Mouse (Mus musculus) stomach, embryonic 16.5 days (tissue): ENCODE measurements at regions not wholly inside any gene's neighbourhood (a gene's known extent, or its start where the extent isn't known, plus 50 kb on each side); places are given as distances from the start of the nearest gene placed in this dataset.

ENCODE experiments used
- ATAC-seq: fragments of 200-750 bp; cut with Nextera tagmentation; 2 replicates; pipeline ENCODE4 v1.8.0; 2017; ENCODE audit warnings: moderate number of reproducible peaks, moderate TSS enrichment; ENCODE audit not compliant: insufficient read depth, low FRiP score
- H3K27ac ChIP-seq: fragments of 300-500 bp; sonication (generic); 2 replicates; pipeline ENCODE4 v1.5.1; 2014; ENCODE audit warnings: low read length
- H3K27me3 ChIP-seq: fragments of 300-500 bp; sonication (generic); 2 replicates; pipeline ENCODE4 v1.6.1; 2014; ENCODE audit warnings: low read length, control low read depth, mixed read lengths; ENCODE audit not compliant: control insufficient read depth, insufficient read depth
- H3K36me3 ChIP-seq: fragments of 300-500 bp; sonication (generic); 2 replicates; pipeline ENCODE4 v1.6.1; 2014; ENCODE audit warnings: low read length; ENCODE audit not compliant: control insufficient read depth, insufficient read depth
- H3K4me1 ChIP-seq: fragments of 300-500 bp; sonication (generic); 2 replicates; pipeline ENCODE4 v1.6.1; 2014; ENCODE audit warnings: low read length, control low read depth, mixed read lengths; ENCODE audit not compliant: control insufficient read depth, insufficient read depth
- H3K4me2 ChIP-seq: fragments of 300-500 bp; sonication (generic); 2 replicates; pipeline ENCODE4 v1.6.1; 2014; ENCODE audit warnings: low read depth, low read length, mixed read lengths
- H3K4me3 ChIP-seq: fragments of 300-500 bp; sonication (generic); replicated peaks from 2 replicates; pipeline ENCODE4 v1.5.1; 2014; ENCODE audit warnings: mild to moderate bottlenecking, low read length
- H3K9ac ChIP-seq: fragments of 300-500 bp; sonication (generic); 2 replicates; pipeline ENCODE4 v1.6.1; 2014; ENCODE audit warnings: low read length
- H3K9me3 ChIP-seq: fragments of 300-500 bp; sonication (generic); replicated peaks from 2 replicates; pipeline ENCODE4 v1.6.1; 2016; ENCODE audit warnings: low read length, control low read depth; ENCODE audit not compliant: control insufficient read depth
- WGBS: fragments of 180-500 bp; shearing (Covaris S2); extraction: QIAGEN DNeasy Blood & Tissue Kit; methylation state at CpG from one replicate; pipeline ENCODE4 v1.1.7; 2014; 5-methylcytosine and 5-hydroxymethylcytosine counted together

DNA sequence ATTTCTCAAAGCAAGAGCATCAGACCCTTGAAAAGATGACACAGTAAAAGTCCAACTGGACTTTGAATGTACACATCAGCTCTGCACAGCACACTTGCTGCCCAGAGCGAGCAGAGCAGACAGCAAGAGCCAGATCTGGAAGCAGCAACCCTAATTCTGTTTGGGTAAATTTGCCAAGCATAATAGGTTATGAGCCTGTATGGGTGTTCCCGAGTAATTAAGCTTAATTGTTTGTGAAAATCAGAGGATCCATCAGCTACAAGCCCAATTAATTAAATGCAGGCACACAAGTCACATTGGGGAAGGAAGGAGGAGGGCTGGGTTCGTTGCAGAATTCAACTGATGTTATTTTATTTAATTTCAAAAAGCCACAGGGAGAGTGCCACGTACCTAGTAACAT is 113.9 kb upstream of the Msx2 start:
- H3K4me1 ChIP-seq: no peaks in the 10 kb centered on the region
- ATAC-seq: no peak
- no peak overlapping the region for H3K27ac ChIP-seq
- H3K27me3 ChIP-seq: no peaks in the 10 kb centered on the region
- H3K4me3 ChIP-seq: no peak overlapping the region
- no peaks in the 10 kb centered on the region for H3K36me3 ChIP-seq
- no peak overlapping the region for H3K9ac ChIP-seq
- no peak overlapping the region for H3K4me2 ChIP-seq
- WGBS: 71% methylated on average over 4 of the region's 4 CpGs
- no peaks in the 10 kb centered on the region for H3K9me3 ChIP-seq

DNA sequence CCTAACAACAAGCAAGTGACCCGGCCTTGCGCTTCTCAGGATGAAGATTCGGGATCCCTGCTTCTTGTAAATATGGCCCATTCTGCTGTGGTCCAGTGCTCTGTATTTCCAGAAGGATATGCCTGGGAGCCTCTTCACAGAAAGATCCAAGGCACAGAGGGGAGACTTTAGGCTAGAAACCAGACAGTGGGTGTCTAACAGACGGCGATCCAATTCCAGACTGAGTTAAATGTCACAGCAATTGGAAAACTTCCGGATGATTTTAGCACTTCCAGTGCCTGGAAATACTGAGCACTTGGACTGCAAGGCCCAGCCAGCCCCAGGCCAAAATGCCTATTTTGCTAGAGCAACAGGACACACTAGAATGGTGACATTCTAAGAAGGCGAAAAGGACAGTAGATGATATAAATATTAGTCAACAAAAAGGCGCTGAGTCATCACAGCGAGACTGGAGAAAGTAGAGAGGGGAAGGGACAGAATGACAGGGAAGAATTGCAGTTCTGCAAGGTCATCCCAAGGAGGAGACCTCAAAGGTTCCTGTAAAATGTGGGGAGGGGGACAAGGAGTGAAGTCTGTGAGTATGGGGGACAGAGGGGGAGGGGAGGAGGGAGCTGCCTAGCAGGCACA is 111.7 kb upstream of the Msx2 start:
- Histone ChIP-seq H3K4me3 (no peak overlapping the region), H3K4me2 (no peak overlapping the region), H3K27me3 (no peaks in the 10 kb centered on the region), H3K36me3 (no peaks in the 10 kb centered on the region), H3K9ac (no peak overlapping the region), H3K9me3 (peaks cover 4% of the 10 kb centered on the region), H3K27ac (no peak overlapping the region), H3K4me1 (no peaks in the 10 kb centered on the region)
- ATAC-seq: no peak
- 69% methylated on average over 9 of the region's 9 CpGs for WGBS

DNA sequence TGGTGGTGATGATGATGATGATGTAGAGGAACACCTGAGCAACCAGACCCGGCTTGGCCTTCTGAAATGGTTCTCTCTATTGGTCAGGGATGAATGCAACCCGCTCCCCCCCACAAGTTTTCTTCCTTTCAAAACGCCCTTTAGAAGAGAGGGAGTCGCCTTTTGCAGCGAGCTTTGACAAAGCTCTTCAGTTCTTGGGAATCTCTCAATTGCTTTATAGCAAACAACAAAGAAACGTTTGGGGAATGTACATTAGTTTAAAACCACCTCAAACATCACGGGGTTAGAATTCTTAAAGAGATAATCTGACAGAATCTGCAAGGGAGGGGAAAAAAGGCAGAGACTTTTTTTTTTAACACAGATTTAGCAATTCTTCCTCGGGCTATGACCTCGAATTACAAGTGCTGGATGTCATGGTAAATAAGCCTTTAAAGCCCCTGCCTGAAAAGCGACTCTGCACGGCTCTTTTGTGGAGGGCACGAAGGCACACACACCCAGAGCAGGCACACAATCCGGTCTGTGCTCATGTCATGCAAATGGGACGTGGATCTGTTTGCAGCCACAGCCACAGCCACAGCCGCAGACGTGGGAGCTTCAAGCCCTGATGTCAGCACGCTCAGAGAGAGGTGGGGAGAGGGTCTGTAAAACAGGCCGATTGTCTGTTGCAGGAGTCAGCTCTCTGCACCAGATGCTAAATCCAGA is 81.2 kb upstream of the Msx2 start:
- peak overlapping the region; percentile 27 for H3K27ac ChIP-seq
- H3K4me1 ChIP-seq: 0 out of 2 replicates have a peak, but pooled peaks cover 6% of the 10 kb centered on the region
- no peak overlapping the region for H3K9ac ChIP-seq
- H3K4me3 ChIP-seq: no peak overlapping the region
- no peaks in the 10 kb centered on the region for H3K9me3 ChIP-seq
- no peaks in the 10 kb centered on the region for H3K27me3 ChIP-seq
- no peaks in the 10 kb centered on the region for H3K36me3 ChIP-seq
- 0 out of 2 replicates have a peak, but pooled peaks have one; percentile 29 for ATAC-seq
- WGBS: 36% methylated on average over 18 of the region's 18 CpGs
- no peak overlapping the region for H3K4me2 ChIP-seq

DNA sequence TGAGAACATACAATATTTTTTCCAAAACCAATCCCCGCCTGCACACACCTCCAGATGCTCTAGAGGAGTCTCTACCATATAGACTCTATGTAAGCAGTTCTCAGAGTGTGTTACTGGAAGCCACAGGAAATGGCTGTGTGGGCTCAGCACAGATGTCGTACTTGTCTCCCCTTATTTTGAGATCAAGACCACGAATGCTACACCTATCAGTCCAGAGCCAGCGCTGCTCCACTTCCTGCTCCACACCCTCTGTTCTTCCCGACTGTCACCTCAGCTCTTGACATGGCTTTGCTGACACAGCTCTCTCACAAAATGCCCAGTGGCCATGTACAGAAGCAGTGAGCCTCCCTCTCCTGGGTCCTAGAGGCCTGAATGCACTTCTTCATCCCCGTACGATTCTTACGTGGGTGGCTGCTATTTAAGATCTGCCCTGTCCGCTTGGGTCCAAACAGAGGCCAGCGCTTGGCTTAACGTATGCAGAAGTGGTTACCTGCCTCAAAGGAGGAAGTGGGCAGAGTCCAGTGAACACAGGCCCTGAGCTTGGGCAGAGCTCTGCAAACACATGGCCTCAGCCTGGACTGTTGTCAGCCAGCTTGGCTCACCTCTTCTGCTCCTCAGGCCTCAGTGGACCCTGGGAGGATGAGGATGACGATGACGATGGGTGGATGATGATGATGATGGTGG is 80.5 kb upstream of the Msx2 start:
- H3K4me1 ChIP-seq: 0 out of 2 replicates have a peak, but pooled peaks cover 6% of the 10 kb centered on the region
- H3K27me3 ChIP-seq: no peaks in the 10 kb centered on the region
- H3K27ac ChIP-seq: peak overlapping the region; percentile 27; the same call in 1 of the 2 replicates
- H3K36me3 ChIP-seq: no peaks in the 10 kb centered on the region
- no peak overlapping the region for H3K4me3 ChIP-seq
- no peak overlapping the region for H3K4me2 ChIP-seq
- ATAC-seq: no peak
- H3K9me3 ChIP-seq: no peaks in the 10 kb centered on the region
- no peak overlapping the region for H3K9ac ChIP-seq
- WGBS: 63% methylated on average over 13 of the region's 13 CpGs

DNA sequence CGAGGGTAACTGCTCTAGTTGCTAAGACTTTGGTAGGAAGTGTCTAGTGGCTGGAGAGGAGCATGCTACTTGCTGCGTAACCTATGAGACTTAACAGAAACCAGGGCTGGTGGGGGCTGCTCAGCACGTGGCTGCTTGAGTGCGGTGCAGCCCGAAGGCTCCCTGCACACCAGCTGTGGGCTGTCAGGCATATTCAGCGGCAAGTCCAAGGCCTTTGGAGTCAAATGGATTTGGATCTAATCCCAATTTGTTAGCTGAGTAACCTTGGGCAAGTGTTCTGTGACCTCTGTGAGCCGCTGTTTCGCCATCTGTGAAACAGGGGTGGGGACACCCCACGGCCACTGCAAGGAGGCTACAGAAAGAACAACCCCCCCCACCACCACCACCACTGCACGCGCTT is 75.5 kb upstream of the Msx2 start:
- WGBS: 48% methylated on average over 11 of the region's 11 CpGs
- ATAC-seq: no peak

DNA sequence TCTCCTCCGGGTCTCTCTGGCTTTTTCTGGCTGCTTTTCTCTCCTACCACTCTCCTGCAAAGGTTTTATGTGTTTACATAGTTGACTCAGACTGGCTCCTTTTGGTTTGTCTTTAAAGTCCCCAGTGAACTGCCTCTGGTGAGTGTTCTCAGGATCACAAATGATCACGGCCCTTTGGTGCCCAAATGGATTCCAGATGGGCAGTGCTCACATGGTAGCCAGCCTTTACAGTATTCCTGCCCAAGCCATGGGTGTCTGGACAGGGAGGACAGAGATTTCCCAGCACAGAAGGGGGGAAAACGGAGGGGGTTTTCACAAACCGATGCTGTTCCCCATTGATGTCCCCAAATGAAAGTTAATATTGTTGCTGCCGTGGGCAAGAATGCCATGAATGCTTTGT is 70.4 kb upstream of the Msx2 start:
- WGBS: 63% methylated on average over 5 of the region's 5 CpGs

More for the DNA sequence above, 75.5 kb upstream of the Msx2 start:
- H3K36me3 ChIP-seq: no peaks in the 10 kb centered on the region
- 0 out of 2 replicates have a peak, but pooled peaks cover 2% of the 10 kb centered on the region for H3K4me1 ChIP-seq
- no peak overlapping the region for H3K9ac ChIP-seq
- H3K4me3 ChIP-seq: no peak overlapping the region
- no peak overlapping the region for H3K4me2 ChIP-seq
- no peaks in the 10 kb centered on the region for H3K27me3 ChIP-seq
- no peak overlapping the region for H3K27ac ChIP-seq
- H3K9me3 ChIP-seq: no peaks in the 10 kb centered on the region

DNA sequence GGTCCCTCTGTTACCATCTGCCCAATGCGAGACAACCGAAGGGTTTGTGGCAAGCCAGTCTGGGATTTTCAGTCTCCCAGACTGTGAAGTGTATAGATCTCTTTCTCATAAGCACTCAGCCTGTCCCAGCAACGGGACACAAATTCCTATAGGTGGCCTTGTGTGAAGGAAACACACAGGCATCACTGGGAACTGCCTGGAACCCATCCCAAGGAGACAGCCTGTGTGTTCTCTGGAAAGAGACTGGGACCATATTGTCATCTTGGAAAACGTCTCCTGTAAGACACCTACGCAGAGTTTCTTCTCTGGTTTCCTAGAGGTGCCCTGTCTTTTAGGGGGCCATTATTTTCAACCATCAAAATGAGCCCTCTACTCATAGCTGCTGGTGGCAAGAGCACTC is 66.9 kb upstream of the Msx2 start:
- Histone ChIP-seq H3K4me2 (no peak overlapping the region), H3K27me3 (no peaks in the 10 kb centered on the region), H3K9ac (no peak overlapping the region), H3K9me3 (no peaks in the 10 kb centered on the region), H3K4me1 (no peaks in the 10 kb centered on the region), H3K27ac (no peak overlapping the region), H3K36me3 (no peaks in the 10 kb centered on the region), H3K4me3 (no peak overlapping the region)
- ATAC-seq: no peak
- WGBS: 90% methylated on average over 5 of the region's 5 CpGs

More for the DNA sequence above, 70.4 kb upstream of the Msx2 start:
- H3K27ac ChIP-seq: no peak overlapping the region
- H3K4me1 ChIP-seq: no peaks in the 10 kb centered on the region
- no peak for ATAC-seq
- no peaks in the 10 kb centered on the region for H3K27me3 ChIP-seq
- no peaks in the 10 kb centered on the region for H3K9me3 ChIP-seq
- H3K9ac ChIP-seq: no peak overlapping the region
- no peaks in the 10 kb centered on the region for H3K36me3 ChIP-seq
- no peak overlapping the region for H3K4me2 ChIP-seq
- H3K4me3 ChIP-seq: no peak overlapping the region

DNA sequence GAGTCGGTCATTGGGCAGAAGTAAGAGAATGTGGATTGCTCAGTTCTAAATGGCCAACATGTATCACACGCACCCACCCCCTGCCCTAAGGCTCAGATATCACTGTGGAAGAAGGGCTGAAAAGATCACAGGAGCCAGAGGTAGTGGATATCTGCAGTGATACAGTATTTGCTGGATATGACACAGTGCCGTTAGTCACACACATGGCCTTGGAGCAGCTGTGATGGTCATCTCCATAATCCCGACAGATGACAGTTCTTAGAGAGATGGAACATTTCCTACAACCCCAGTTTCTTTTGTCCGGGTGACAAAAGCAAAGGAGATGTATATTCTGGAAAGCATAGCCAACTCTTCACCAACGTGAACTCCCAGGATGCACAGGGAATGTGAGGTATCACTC is 65.1 kb upstream of the Msx2 start:
- no peak overlapping the region for H3K27ac ChIP-seq
- H3K9ac ChIP-seq: no peak overlapping the region
- WGBS: 84% methylated on average over 6 of the region's 6 CpGs
- H3K27me3 ChIP-seq: no peaks in the 10 kb centered on the region
- H3K9me3 ChIP-seq: no peaks in the 10 kb centered on the region
- no peak overlapping the region for H3K4me2 ChIP-seq
- H3K4me1 ChIP-seq: no peaks in the 10 kb centered on the region
- H3K36me3 ChIP-seq: no peaks in the 10 kb centered on the region
- no peak overlapping the region for H3K4me3 ChIP-seq
- no peak for ATAC-seq

DNA sequence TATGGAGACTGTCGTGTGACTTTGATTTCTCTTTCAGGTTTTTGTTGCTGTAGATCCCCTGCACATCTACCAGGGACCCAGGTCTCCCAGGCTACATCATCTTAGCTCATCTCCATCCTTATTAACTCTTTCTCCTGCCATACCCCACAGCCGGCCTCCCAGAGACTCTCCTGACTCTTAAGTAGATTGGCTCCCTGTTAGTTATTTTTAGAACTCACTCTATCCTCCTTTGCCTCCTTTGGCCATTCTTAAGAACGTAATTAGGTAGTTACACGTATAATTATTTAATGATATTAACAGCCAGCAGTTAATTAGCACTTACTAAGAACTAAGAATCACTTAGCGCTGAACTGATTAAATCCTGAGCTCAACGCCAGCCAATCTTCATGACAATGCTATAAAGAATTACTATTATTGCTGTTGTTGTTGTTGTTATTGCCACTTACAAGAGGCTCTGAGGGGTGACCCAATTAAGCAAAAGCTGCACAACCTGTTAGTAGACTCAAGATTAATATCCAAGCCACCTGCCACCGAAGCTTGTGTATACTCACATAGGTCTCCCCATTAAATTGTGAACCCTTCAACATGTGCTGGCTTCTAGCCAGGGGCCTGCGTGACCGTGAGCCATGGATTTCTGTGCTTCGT is 63.0 kb upstream of the Msx2 start:
- 74% methylated on average over 10 of the region's 10 CpGs for WGBS
- H3K36me3 ChIP-seq: no peaks in the 10 kb centered on the region
- H3K4me1 ChIP-seq: no peaks in the 10 kb centered on the region
- no peak for ATAC-seq
- H3K4me2 ChIP-seq: no peak overlapping the region
- H3K9ac ChIP-seq: no peak overlapping the region
- H3K4me3 ChIP-seq: no peak overlapping the region
- H3K27me3 ChIP-seq: no peaks in the 10 kb centered on the region
- H3K27ac ChIP-seq: no peak overlapping the region
- no peaks in the 10 kb centered on the region for H3K9me3 ChIP-seq
